Mouse (Mus musculus): ENCODE results near the gene Bdh1.

GRCm38 (mm10) chr16:31473226-31473625 is 51.1 kb downstream of the Bdh1 start:
- TF ChIP-seq POLR2A (IDR thresholded peaks at IDR 0.05; ENCODE audit: borderline replicate concordance, insufficient read depth, low read length) = no peak
- no peak for TF ChIP-seq CTCF (IDR thresholded peaks at IDR 0.05; ENCODE audit: borderline replicate concordance, insufficient read depth, low read depth, low read length)

Measured in cerebellum, adult 2 months (tissue).